Mouse (Mus musculus): ENCODE measurements around the gene Gm10639. TPM values are rescaled to one million over a fixed set of nuclear protein-coding genes. Genes with fewer than 3 reads are reported as not detected.
A peak's percentile ranks its signal among the peaks of the same experiment; 100 is the strongest.
"Not testable (repeated sequence)": the region's sequence is repeated elsewhere in the genome, so short reads cannot be mapped to it uniquely, and the experiment has no call there.

Gm10639 gene
- polyA plus RNA-seq (2015; fragmentation: Nextera tagmentation; extraction: Ambion mirVana) = 0.42 and 1.0 TPM in 2 replicates

- WGBS = 59% methylated on average over 3 of the region's 3 CpGs
Observed at GRCm38 (mm10) chr9:78289723-78290122, at the start of gene Gm10639. TSS of gene Gm10639 (plus strand) at chr9:78289923.

GRCm38 (mm10) chr9:78255683-78256470 lies 33.8 kb upstream of the Gm10639 start:
- not testable (repeated sequence) for H3K27ac ChIP-seq; H3K27me3 ChIP-seq (replicated peaks); ATAC-seq (ENCODE audit: insufficient read depth, low FRiP score, low read depth); H3K4me3 ChIP-seq (replicated peaks); H3K9ac ChIP-seq; H3K4me1 ChIP-seq; H3K36me3 ChIP-seq; H3K9me3 ChIP-seq; H3K4me2 ChIP-seq
- 48% methylated on average over 4 of the region's 4 CpGs for WGBS

More at GRCm38 (mm10) chr9:78289723-78290122, at the start of gene Gm10639:
- H3K9ac ChIP-seq; H3K9me3 ChIP-seq; H3K27ac ChIP-seq; H3K4me3 ChIP-seq (replicated peaks); H3K4me2 ChIP-seq; H3K27me3 ChIP-seq (replicated peaks); H3K36me3 ChIP-seq; H3K4me1 ChIP-seq: not testable (repeated sequence)
- peak; percentile 63; the same call in 1 of the 2 replicates for ATAC-seq (ENCODE audit: insufficient read depth, low FRiP score, low read depth)

- not testable (repeated sequence) for ATAC-seq (ENCODE audit: insufficient read depth, low FRiP score, low read depth); H3K4me1 ChIP-seq
- 72% methylated on average over 2 of the region's 3 CpGs for WGBS
Observed at GRCm38 (mm10) chr9:78256914-78257313, 32.8 kb upstream of the Gm10639 start, which contains the start of gene Gm3776. TSS of gene Gm3776 (plus strand) at chr9:78257129.

GRCm38 (mm10) chr9:78259688-78260087 lies 30.0 kb upstream of the Gm10639 start:
- WGBS = 0% methylated on average over 1 of the region's 6 CpGs
- not testable (repeated sequence) for H3K27ac ChIP-seq; H3K9ac ChIP-seq; H3K27me3 ChIP-seq (replicated peaks); H3K4me2 ChIP-seq; H3K4me3 ChIP-seq (replicated peaks); H3K36me3 ChIP-seq; H3K9me3 ChIP-seq; H3K4me1 ChIP-seq
- peak; percentile 44; the same call in 1 of the 2 replicates for ATAC-seq (ENCODE audit: insufficient read depth, low FRiP score, low read depth)

More at GRCm38 (mm10) chr9:78256914-78257313, 32.8 kb upstream of the Gm10639 start, which contains the start of gene Gm3776:
- H3K4me2 ChIP-seq; H3K36me3 ChIP-seq; H3K4me3 ChIP-seq (replicated peaks); H3K9me3 ChIP-seq; H3K27me3 ChIP-seq (replicated peaks); H3K27ac ChIP-seq; H3K9ac ChIP-seq: not testable (repeated sequence)

GRCm38 (mm10) chr9:78270945-78271344 lies 18.8 kb upstream of the Gm10639 start:
- H3K27me3 ChIP-seq (replicated peaks); H3K36me3 ChIP-seq; H3K9me3 ChIP-seq; H3K4me3 ChIP-seq (replicated peaks); H3K27ac ChIP-seq; H3K4me2 ChIP-seq; H3K9ac ChIP-seq; H3K4me1 ChIP-seq; ATAC-seq (ENCODE audit: insufficient read depth, low FRiP score, low read depth): not testable (repeated sequence)
- WGBS = 72% methylated on average over 3 of the region's 3 CpGs

- peak; percentile 89 for ATAC-seq (ENCODE audit: insufficient read depth, low FRiP score, low read depth)
- H3K9ac ChIP-seq; H3K9me3 ChIP-seq; H3K4me2 ChIP-seq; H3K4me1 ChIP-seq; H3K4me3 ChIP-seq (replicated peaks); H3K36me3 ChIP-seq; H3K27me3 ChIP-seq (replicated peaks): not testable (repeated sequence)
- 0 out of 2 replicates have a peak overlapping the region, but pooled peaks have one; percentile 11 for H3K27ac ChIP-seq
- 68% methylated on average over 4 of the region's 4 CpGs for WGBS
Observed at GRCm38 (mm10) chr9:78282002-78282711, 7.6 kb upstream of the Gm10639 start.

GRCm38 (mm10) chr9:78289063-78289462 lies 660 bp upstream of the Gm10639 start:
- H3K4me3 ChIP-seq (replicated peaks); H3K4me1 ChIP-seq; H3K4me2 ChIP-seq; H3K9me3 ChIP-seq; H3K27ac ChIP-seq; ATAC-seq (ENCODE audit: insufficient read depth, low FRiP score, low read depth); H3K36me3 ChIP-seq; H3K27me3 ChIP-seq (replicated peaks); H3K9ac ChIP-seq: not testable (repeated sequence)
- 50% methylated on average over 1 of the region's 1 CpGs for WGBS

- not testable (repeated sequence) for ATAC-seq (ENCODE audit: insufficient read depth, low FRiP score, low read depth); H3K27me3 ChIP-seq (replicated peaks); H3K4me2 ChIP-seq; H3K36me3 ChIP-seq; H3K9ac ChIP-seq; H3K4me3 ChIP-seq (replicated peaks); H3K4me1 ChIP-seq; H3K9me3 ChIP-seq; H3K27ac ChIP-seq
- WGBS = 75% methylated on average over 8 of the region's 8 CpGs
Observed at GRCm38 (mm10) chr9:78292462-78292861, 2.7 kb downstream of the Gm10639 start.

GRCm38 (mm10) chr9:78293683-78294082 lies 4.0 kb downstream of the Gm10639 start:
- H3K9me3 ChIP-seq; ATAC-seq (ENCODE audit: insufficient read depth, low FRiP score, low read depth): not testable (repeated sequence)

GRCm38 (mm10) chr9:78294781-78295180 lies 5.1 kb downstream of the Gm10639 start:
- not testable (repeated sequence) for H3K4me2 ChIP-seq; H3K27me3 ChIP-seq (replicated peaks); H3K9ac ChIP-seq; H3K9me3 ChIP-seq; H3K4me1 ChIP-seq; ATAC-seq (ENCODE audit: insufficient read depth, low FRiP score, low read depth); H3K4me3 ChIP-seq (replicated peaks); H3K27ac ChIP-seq; H3K36me3 ChIP-seq
- WGBS = 74% methylated on average over 7 of the region's 7 CpGs

More at GRCm38 (mm10) chr9:78293683-78294082, 4.0 kb downstream of the Gm10639 start:
- not testable (repeated sequence) for H3K36me3 ChIP-seq; H3K27ac ChIP-seq; H3K27me3 ChIP-seq (replicated peaks); H3K4me3 ChIP-seq (replicated peaks); H3K9ac ChIP-seq; H3K4me2 ChIP-seq; H3K4me1 ChIP-seq
- WGBS = 65% methylated on average over 1 of the region's 1 CpGs

- H3K4me2 ChIP-seq; H3K9me3 ChIP-seq; H3K9ac ChIP-seq; H3K27me3 ChIP-seq (replicated peaks); H3K4me3 ChIP-seq (replicated peaks); H3K4me1 ChIP-seq; H3K27ac ChIP-seq; ATAC-seq (ENCODE audit: insufficient read depth, low FRiP score, low read depth); H3K36me3 ChIP-seq: not testable (repeated sequence)
- WGBS = 9% methylated on average over 6 of the region's 6 CpGs
Observed at GRCm38 (mm10) chr9:78296089-78296488, 6.4 kb downstream of the Gm10639 start.

- no peak overlapping the region for H3K4me3 ChIP-seq (replicated peaks)
Observed at GRCm38 (mm10) chr9:78298232-78298631, 8.5 kb downstream of the Gm10639 start.

More at GRCm38 (mm10) chr9:78298232-78298631, 8.5 kb downstream of the Gm10639 start:
- no peaks in the 10 kb centered on the region for H3K36me3 ChIP-seq
- ATAC-seq (ENCODE audit: insufficient read depth, low FRiP score, low read depth) = no peak
- no peak overlapping the region for H3K27ac ChIP-seq
- H3K4me2 ChIP-seq = no peak overlapping the region
- H3K27me3 ChIP-seq (replicated peaks) = no peaks in the 10 kb centered on the region
- no peaks in the 10 kb centered on the region for H3K9me3 ChIP-seq
- H3K9ac ChIP-seq = no peak overlapping the region
- H3K4me1 ChIP-seq = no peaks in the 10 kb centered on the region
- 74% methylated on average over 1 of the region's 1 CpGs for WGBS
